Mouse (Mus musculus) embryonic fibroblast, embryonic 13.5 days (primary cell): ENCODE measurements at regions not wholly inside any gene's neighbourhood (a gene's known extent, or its start where the extent isn't known, plus 50 kb on each side); places are given as distances from the start of the nearest gene placed in this dataset.

Experiments
- CTCF ChIP-seq: IDR thresholded peaks from 2 replicates; pipeline ENCODE4 v1.5.1; 2011; ENCODE audit warnings: mild to moderate bottlenecking, control low read depth, low read length, moderate library complexity, borderline replicate concordance; ENCODE audit not compliant: insufficient read depth
- POLR2A ChIP-seq: IDR thresholded peaks from 2 replicates; pipeline ENCODE4 v1.6.1; 2011; ENCODE audit warnings: low read depth, mild to moderate bottlenecking, control low read depth, low read length, moderate library complexity

DNA sequence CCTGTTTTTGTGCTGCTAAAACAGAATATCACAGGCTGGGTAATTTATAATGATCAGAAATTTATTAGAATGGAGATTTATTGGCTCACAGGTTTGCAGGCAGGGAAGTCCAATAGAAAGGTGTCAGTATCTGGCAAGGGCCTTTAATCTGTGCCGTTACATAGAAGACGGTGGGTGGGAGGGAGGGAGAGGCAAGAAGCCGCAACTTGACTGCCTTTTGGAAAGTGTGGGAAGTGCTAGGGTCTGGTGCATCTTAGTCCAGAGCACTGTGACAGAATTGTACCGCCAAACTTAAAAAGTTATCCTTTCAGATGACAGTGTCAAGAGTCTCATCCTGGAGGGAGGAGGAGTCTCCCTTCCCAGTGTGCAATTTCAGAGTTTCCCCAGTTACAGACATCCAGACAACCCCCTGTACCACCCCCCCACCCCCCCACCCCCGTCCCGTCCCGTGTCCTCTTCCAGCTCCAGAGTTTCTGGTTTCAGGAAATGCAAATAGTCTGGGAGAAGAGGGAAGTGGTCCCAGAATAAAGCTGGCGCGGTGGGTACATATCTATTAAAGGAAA lies 261.4 kb upstream of the Mpped2 start:
- no peak for TF ChIP-seq POLR2A
- no peak for TF ChIP-seq CTCF
